Mouse (Mus musculus) kidney, postnatal 25 days (tissue): ENCODE measurements at regions not wholly inside any gene's neighbourhood (a gene's known extent, or its start where the extent isn't known, plus 50 kb on each side); places are given as distances from the start of the nearest gene placed in this dataset.

ENCODE experiments used
- DNase-seq, 2 experiments: peaks; one replicate each; pipeline ENCODE4 v3.0.0; 2021; ENCODE audit warnings: mixed read lengths in 2 of 2

- no peak for DNase-seq
Measured at GRCm38 (mm10) chr7:83254411-83254810, 330.3 kb upstream of the Tmc3 start.

- peak; percentile 28 to 78 for DNase-seq
Measured at GRCm38 (mm10) chr7:83256236-83256784, 328.4 kb upstream of the Tmc3 start.

- DNase-seq: no peak
Measured at GRCm38 (mm10) chr7:83258363-83258916, 326.3 kb upstream of the Tmc3 start.

GRCm38 (mm10) chr7:83261489-83261888, 323.2 kb upstream of the Tmc3 start:
- DNase-seq: no peak

- no peak for DNase-seq
Measured at GRCm38 (mm10) chr7:83289915-83290773, 294.6 kb upstream of the Tmc3 start.

GRCm38 (mm10) chr7:83307112-83307511, 277.6 kb upstream of the Tmc3 start:
- DNase-seq: no peak

GRCm38 (mm10) chr7:83312172-83312571, 272.6 kb upstream of the Tmc3 start:
- DNase-seq: no peak

GRCm38 (mm10) chr7:83329809-83330412, 254.8 kb upstream of the Tmc3 start:
- DNase-seq: no peak

GRCm38 (mm10) chr7:83347103-83347754, 237.5 kb upstream of the Tmc3 start:
- peak; percentile 68 to 79 for DNase-seq

GRCm38 (mm10) chr7:83369191-83369590, 215.5 kb upstream of the Tmc3 start:
- no peak for DNase-seq

GRCm38 (mm10) chr7:83369605-83370004, 215.1 kb upstream of the Tmc3 start:
- DNase-seq: no peak

- DNase-seq: no peak
Measured at GRCm38 (mm10) chr7:83376826-83377225, 207.9 kb upstream of the Tmc3 start.

GRCm38 (mm10) chr7:83381381-83382181, 203.1 kb upstream of the Tmc3 start:
- no peak for DNase-seq

GRCm38 (mm10) chr7:83382803-83383363, 201.8 kb upstream of the Tmc3 start:
- peak in 1 of 2 experiments; percentile 4 for DNase-seq

- no peak for DNase-seq
Measured at GRCm38 (mm10) chr7:83391388-83391787, 193.3 kb upstream of the Tmc3 start.

- no peak for DNase-seq
Measured at GRCm38 (mm10) chr7:83392181-83392580, 192.5 kb upstream of the Tmc3 start.

- no peak for DNase-seq
Measured at GRCm38 (mm10) chr7:83392625-83393024, 192.1 kb upstream of the Tmc3 start.

- DNase-seq: no peak
Measured at GRCm38 (mm10) chr7:83394156-83394555, 190.6 kb upstream of the Tmc3 start.

- no peak for DNase-seq
Measured at GRCm38 (mm10) chr7:83399668-83400067, 185.1 kb upstream of the Tmc3 start.

- DNase-seq: no peak
Measured at GRCm38 (mm10) chr7:83401001-83401400, 183.7 kb upstream of the Tmc3 start.

- DNase-seq: peak in 1 of 2 experiments; percentile 42
Measured at GRCm38 (mm10) chr7:83412745-83413144, 172.0 kb upstream of the Tmc3 start.
